Mouse (Mus musculus): ENCODE data around the gene Pear1.

The Pear1 gene

GRCm38 (mm10) chr3:87733098-87733497 is 91.0 kb downstream of the Pear1 start:
- DNase-seq (ENCODE audit: low read depth, low spot score), result no peak

GRCm38 (mm10) chr3:87728696-87729095 is 95.4 kb downstream of the Pear1 start:
- DNase-seq (ENCODE audit: low read depth, low spot score), result no peak

- no peak for DNase-seq (ENCODE audit: low read depth, low spot score)
Measured at GRCm38 (mm10) chr3:87726191-87726590, 97.9 kb downstream of the Pear1 start.

- no peak for DNase-seq (ENCODE audit: low read depth, low spot score)
Measured at GRCm38 (mm10) chr3:87725396-87726160, 98.5 kb downstream of the Pear1 start.

GRCm38 (mm10) chr3:87724556-87724955 is 99.5 kb downstream of the Pear1 start:
- no peak for DNase-seq (ENCODE audit: low read depth, low spot score)

- no peak for DNase-seq (ENCODE audit: low read depth, low spot score)
Measured at GRCm38 (mm10) chr3:87718525-87718924, 105.6 kb downstream of the Pear1 start.
